Comparison of ENCODE assay signal across 8 mouse cellular contexts in genomic region chr7:12965678-12966091, GRCm38 (mm10). TPM values are rescaled to one million over a fixed set of nuclear protein-coding genes. Genes with fewer than 3 reads are reported as not detected.
DNase-seq lines count a peak whose midpoint lies in the region; ATAC-seq lines count a peak whose summit lies in the region.

Zfp324 (plus strand) TSS chr7:12965838.

- peak within 1 kb of the TSS; percentile 87 for H3K27ac ChIP-seq in lung, embryonic 16.5 days (ENCODE audit: low read length)

- H3K36me3 ChIP-seq in lung, embryonic 16.5 days (ENCODE audit: control insufficient read depth, insufficient read depth, low read length): peaks cover 15% of the 10 kb centered on the region

- H3K9ac ChIP-seq in lung, embryonic 16.5 days (ENCODE audit: low read length): peak within 1 kb of the TSS; percentile 95

- peaks cover 16% of the 10 kb centered on the region for H3K4me1 ChIP-seq in lung, embryonic 16.5 days (replicated peaks; ENCODE audit: control insufficient read depth, insufficient read depth, low read length)

- peak; percentile 91 for DNase-seq in NIH3T3 (ENCODE audit: low read depth)
- DNase-seq in cerebellum, adult 9-11 months: peak; percentile 95
- DNase-seq in layer of hippocampus, adult 9-11 months: peak; percentile 94
- peak; percentile 86 for DNase-seq in ovary, adult 18-20 months (ENCODE audit: low spot score)
- peak; percentile 86 for DNase-seq in thymus, postnatal 0 days (ENCODE audit: low spot score)

- WGBS in lung, embryonic 16.5 days: 0% methylated on average over 23 of the region's 23 CpGs

- H3K4me3 ChIP-seq in lung, embryonic 16.5 days (ENCODE audit: low read length): peak within 1 kb of the TSS; percentile 84

- no peaks in the 10 kb centered on the region for H3K27me3 ChIP-seq in lung, embryonic 16.5 days (ENCODE audit: control insufficient read depth, insufficient read depth, low read depth, low read length)

- peak within 1 kb of the TSS; percentile 63 for H3K4me2 ChIP-seq in lung, embryonic 16.5 days (ENCODE audit: low read depth, low read length)

- H3K9me3 ChIP-seq in lung, embryonic 16.5 days (ENCODE audit: control insufficient read depth, low read length): no peaks in the 10 kb centered on the region

- peak; percentile 90 for ATAC-seq in frontal cortex, adult (ENCODE audit: low TSS enrichment)
- peak; percentile 91 to 92 for ATAC-seq in hematopoietic stem cell, adult 5-6 weeks (replicated peaks in 1 of 2; ENCODE audit: insufficient read depth in 1 of 2, low FRiP score in 2 of 2, low TSS enrichment in 1 of 2, low read depth in 1 of 2, poor library complexity in 2 of 2, severe bottlenecking in 2 of 2)
- ATAC-seq in lung, embryonic 16.5 days (ENCODE audit: low read depth): peak; percentile 92

RNA-seq across cellular contexts. Expression of gene Zfp324, which starts in this region (rescaled TPM):
- total RNA-seq in hematopoietic stem cell, adult 5-6 weeks (2017): 6.9 and 10.6 TPM in 2 replicates
- 9.7 and 10.6 TPM in 2 replicates for polyA plus RNA-seq in lung, embryonic 16.5 days (2015; fragmentation: Nextera tagmentation; extraction: Ambion mirVana)
- polyA plus RNA-seq in thymus, postnatal 0 days (2015; fragmentation: Nextera tagmentation; extraction: Ambion mirVana): 4.9 and 5.0 TPM in 2 replicates

Comparison
In these comparisons a context has a peak if more than half of its experiments do, and no peak if none do; other contexts are left out.
1. Peak in every context shown above with its lines: DNase-seq, ATAC-seq, H3K4me3 ChIP-seq and H3K27ac ChIP-seq.